Mouse (Mus musculus) liver, embryonic 14 days (tissue): ENCODE data around the gene Flt3l. TPM values are rescaled to one million over a fixed set of nuclear protein-coding genes. Genes with fewer than 3 reads are reported as not detected.

Experiments
- polyA plus RNA-seq: library from polyadenylated mRNA; depleted of rRNA; stranded (reverse); fragments of >200 nt; gene quantifications from 2 replicates; pipeline ENCODE4 v1.2.3, GENCODE M21; 2012; rRNA removed

Gene Flt3l
- 11.3 and 12.1 TPM in 2 replicates for polyA plus RNA-seq

DNA sequence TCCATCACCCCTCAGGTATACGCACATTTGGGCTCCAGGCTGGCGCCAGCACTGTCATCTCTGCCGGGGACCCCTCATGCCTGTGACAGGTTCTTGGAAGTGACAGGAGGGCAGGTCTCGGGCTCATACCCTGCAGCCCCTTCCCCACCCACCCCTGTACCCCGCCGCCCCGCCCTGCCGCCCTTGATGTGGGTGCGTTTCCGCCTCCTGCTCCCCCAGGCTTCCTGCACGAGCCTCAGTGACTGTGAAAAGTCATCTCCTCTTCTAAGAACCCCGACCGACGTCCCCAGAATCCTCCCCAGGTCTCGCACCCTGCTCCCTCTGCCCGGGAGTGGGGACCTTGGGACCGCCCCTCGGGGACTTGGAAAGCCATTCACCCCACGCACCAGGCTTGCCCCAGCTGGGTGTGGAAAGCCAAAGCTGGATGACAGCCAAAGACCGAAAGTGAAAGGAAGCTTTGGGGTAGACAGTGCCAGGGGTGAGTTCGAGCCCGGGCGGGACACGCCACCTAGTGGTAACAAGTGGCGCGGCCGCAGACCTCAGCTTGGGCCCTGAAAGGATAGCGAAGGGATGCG is at the start of gene Flt3l, which contains the start of gene Gm45713:
TSS of gene Flt3l (minus strand) at position 440 of the 575 bp plus-strand sequence.
TSS of gene Gm45713 (minus strand) at position 239 of the 575 bp plus-strand sequence.

DNA sequence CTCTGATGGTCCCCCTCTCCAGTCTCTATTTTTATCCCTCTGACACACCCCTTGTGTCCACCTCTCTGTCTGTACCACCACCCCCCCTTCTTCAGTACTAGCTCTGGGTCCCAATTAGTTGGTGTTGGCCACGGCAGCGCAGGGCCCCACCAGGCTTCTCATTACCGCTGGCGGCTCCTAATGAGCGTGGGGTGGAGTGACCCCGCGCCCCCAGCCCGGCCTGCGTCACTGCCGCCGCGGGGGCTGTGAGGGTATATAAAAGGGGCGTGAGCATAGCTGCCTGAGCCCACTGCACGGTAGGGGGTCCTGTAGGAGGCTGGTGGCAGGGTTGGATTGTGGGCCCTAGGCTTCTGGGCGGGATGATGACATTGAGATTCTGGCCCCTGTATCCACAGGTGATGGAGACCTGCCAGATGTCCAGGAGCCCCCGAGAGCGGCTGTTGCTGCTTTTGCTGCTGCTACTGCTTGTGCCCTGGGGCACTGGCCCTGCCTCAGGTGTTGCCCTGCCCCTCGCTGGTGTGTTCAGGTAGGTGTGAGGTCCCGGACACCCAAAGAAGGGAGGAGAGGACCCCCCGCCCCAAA is 44.8 kb upstream of the Flt3l start, which contains the start of gene Pth2:
TSS of gene Pth2 (plus strand) at position 100 of the 582 bp plus-strand sequence.

DNA sequence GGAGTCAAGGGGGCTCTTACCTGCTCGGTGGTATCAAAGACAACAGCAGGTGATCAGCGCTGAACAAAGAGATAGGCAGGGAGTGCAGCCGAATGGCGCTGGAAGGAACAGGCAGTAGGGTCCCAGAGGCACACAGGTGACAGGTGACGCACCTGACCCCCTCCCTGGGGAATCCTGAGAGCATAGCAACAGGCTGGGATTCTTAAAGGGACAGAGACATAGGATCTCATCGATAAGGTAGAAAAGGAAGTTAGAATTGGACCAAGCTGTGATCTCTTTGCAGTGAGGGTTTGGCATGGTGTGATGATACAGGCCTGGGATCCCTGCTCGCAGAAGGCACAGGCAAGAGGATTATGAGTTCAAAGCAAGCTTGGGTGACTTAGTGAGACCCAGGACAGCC is 43.2 kb upstream of the Flt3l start, which contains the start of gene Gfy:
TSS of gene Gfy (minus strand) at position 101 of the 400 bp plus-strand sequence.

GRCm38 (mm10) chr7:45163735-45164490 is 27.7 kb upstream of the Flt3l start, which contains the start of gene Slc17a7:
TSS of gene Slc17a7 (plus strand) at chr7:45163949.

GRCm38 (mm10) chr7:45154096-45154992 is 18.1 kb upstream of the Flt3l start, which contains the start of the genes Pih1d1 and Aldh16a1:
TSS of gene Pih1d1 (plus strand) at chr7:45154303.
TSS of gene Aldh16a1 (minus strand) at chr7:45154584.

DNA sequence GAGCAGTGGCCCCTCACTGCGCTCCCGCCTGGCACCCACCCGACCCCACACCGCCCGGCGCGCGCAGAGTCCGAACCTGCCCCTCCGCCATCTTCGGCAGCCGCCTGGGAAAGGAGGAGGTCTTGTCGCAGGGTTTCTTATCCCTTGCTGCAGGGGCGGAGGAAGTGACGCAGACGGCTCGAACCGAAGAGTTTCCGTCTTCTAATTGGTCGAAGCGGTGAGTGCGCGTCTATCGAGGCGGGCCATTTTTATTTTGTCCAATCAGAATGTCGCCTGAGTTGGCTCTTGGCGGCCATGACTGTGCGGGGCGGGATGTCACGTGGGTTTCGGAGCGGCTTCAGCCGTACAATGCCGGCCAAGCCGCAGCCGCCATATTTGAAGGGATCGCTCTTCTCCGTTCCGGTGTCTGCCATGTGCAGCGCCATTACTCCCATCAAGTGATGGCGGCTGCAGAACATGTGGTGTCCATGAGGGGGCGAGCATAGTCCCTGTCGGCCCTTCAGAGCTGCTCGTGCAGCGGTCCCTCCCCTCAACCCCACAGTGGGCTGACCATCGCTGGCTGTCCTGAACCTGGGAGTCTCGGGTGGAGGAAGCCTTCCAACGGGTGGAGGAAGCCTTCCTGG is 7.5 kb downstream of the Flt3l start, which contains the start of gene Rpl13a:
TSS of gene Rpl13a (minus strand) at position 138 of the 623 bp plus-strand sequence.

DNA sequence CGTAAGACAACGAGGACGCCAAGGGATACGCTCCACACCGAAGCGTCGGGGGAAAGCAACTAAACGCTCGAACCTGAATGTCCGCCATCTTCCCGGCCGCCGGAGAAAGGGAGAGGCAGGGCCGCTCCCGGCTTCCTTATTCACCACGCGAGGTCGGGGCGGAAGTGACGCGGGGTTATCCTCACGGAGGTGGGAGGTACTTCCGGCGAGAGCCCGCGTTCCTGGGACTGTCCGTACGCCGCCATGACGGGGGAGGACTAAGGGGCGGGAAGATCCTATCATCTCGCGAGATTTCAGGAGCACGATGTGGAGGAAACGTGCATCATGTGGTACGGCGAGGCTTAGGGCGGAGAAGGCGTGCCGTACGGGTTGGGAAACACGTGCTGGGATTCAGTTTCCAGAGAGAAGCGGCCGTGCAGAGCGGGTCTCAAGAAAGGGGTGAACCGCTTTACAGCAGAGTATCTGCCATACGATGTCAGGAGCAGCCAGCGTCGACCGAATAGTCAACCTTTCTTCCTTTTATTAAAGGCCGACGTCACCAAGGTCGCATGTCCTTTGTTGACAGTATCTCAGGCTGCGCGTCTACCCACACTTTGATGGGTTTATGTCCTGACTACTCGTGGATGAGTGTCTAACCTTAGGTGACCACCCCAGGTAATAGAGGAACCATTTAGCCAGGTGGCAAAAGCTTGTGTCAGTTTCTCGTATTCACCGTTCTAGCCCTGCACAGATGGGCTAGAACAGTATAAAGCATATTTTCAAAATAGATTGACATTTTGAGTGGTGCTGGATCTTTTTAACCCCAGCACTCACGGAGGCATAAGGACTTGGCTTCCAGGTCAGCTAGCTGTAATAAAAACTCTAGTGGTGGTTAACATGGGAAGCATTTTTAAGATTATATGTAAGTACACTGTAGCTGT is 11.7 kb downstream of the Flt3l start, which contains the start of gene Rps11:
TSS of gene Rps11 (minus strand) at position 216 of the 920 bp plus-strand sequence.

DNA sequence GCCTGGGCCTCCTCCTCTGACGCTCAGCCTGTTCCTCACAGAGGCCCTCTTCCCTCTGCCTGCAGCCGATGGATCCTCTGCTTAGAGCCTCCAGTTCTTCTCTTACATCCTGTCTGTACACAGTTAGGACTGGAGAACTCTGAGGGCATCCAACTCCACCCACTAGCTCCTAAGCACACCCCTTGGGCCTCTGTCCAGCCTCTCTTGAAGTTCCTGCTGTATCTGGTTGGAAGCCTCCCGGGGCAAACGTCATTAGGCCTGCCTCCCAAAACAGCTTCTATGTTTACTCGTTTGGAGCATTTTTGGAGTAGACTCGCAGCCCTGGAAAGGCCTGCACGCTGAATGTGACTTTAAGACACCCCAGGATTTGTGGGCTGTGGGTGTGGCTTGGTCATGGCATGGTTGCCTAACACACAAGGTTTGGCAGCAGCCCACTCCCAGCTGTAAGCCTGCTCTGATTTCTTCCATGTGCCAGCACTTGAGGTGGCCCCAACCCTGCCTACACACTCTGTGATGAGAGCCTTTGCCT is 32.5 kb downstream of the Flt3l start, which contains the start of gene Fcgrt:
TSS of gene Fcgrt (minus strand) at position 200 of the 529 bp plus-strand sequence.

GRCm38 (mm10) chr7:45092048-45092447 is 44.2 kb downstream of the Flt3l start, which contains the start of gene Rcn3:
TSS of gene Rcn3 (minus strand) at chr7:45092221.

Other genes with a start within 250 kb of the Flt3l start
- 25.1 and 29.4 TPM in 2 replicates for gene Med25, start 243.7 kb downstream of the Flt3l start, polyA plus RNA-seq
- 4.5 and 5.3 TPM in 2 replicates for gene Fuz, start 240.4 kb downstream of the Flt3l start, polyA plus RNA-seq
- 59.2 and 68.7 TPM in 2 replicates for gene Ap2a1, start 206.9 kb downstream of the Flt3l start, polyA plus RNA-seq
- gene Tsks, start 193.2 kb downstream of the Flt3l start, polyA plus RNA-seq: 0.10 TPM in 1 of 2 replicates, not detected in the other
- 1.8 and 2.3 TPM in 2 replicates for gene Cpt1c, start 161.6 kb downstream of the Flt3l start, polyA plus RNA-seq
- 163 and 176 TPM in 2 replicates for gene Prmt1, start 149.9 kb downstream of the Flt3l start, polyA plus RNA-seq
- gene Irf3, start 138.8 kb downstream of the Flt3l start, polyA plus RNA-seq: 38.0 and 41.0 TPM in 2 replicates
- gene Bcl2l12, start 137.7 kb downstream of the Flt3l start, polyA plus RNA-seq: 10.2 and 11.7 TPM in 2 replicates
- 15.6 and 17.5 TPM in 2 replicates for gene Scaf1, start 120.1 kb downstream of the Flt3l start, polyA plus RNA-seq
- 15.6 and 17.7 TPM in 2 replicates for gene Rras, start 118.5 kb downstream of the Flt3l start, polyA plus RNA-seq
- 1.9 and 2.5 TPM in 2 replicates for gene Prr12, start 83.6 kb downstream of the Flt3l start, polyA plus RNA-seq
- 26.5 and 28.7 TPM in 2 replicates for gene Nosip, start 74.0 kb downstream of the Flt3l start, polyA plus RNA-seq
- gene Prrg2, start 73.8 kb downstream of the Flt3l start, polyA plus RNA-seq: 7.1 and 7.9 TPM in 2 replicates
- gene Rcn3, start 44.2 kb downstream of the Flt3l start, polyA plus RNA-seq: 18.0 and 23.0 TPM in 2 replicates
- 15.3 and 17.0 TPM in 2 replicates for gene Fcgrt, start 32.6 kb downstream of the Flt3l start, polyA plus RNA-seq
- 329 and 425 TPM in 2 replicates for gene Rps11, start 12.0 kb downstream of the Flt3l start, polyA plus RNA-seq
- 824 and 978 TPM in 2 replicates for gene Rpl13a, start 7.7 kb downstream of the Flt3l start, polyA plus RNA-seq
- 0.03 and 0.05 TPM in 2 replicates for gene Gm45713, start 201 bp downstream of the Flt3l start, polyA plus RNA-seq
- gene Pih1d1, start 17.9 kb upstream of the Flt3l start, polyA plus RNA-seq: 33.3 and 38.1 TPM in 2 replicates
- gene Aldh16a1, start 18.2 kb upstream of the Flt3l start, polyA plus RNA-seq: 14.6 and 17.2 TPM in 2 replicates
- 0.02 TPM in 1 of 2 replicates, not detected in the other for gene Slc17a7, start 27.5 kb upstream of the Flt3l start, polyA plus RNA-seq
- not detected in 2 replicates for gene Gfy, start 43.1 kb upstream of the Flt3l start, polyA plus RNA-seq
- not detected in 2 replicates for gene Pth2, start 44.6 kb upstream of the Flt3l start, polyA plus RNA-seq
- 0.03 and 0.07 TPM in 2 replicates for gene Ccdc155, start 68.5 kb upstream of the Flt3l start, polyA plus RNA-seq
- 1.0 and 1.5 TPM in 2 replicates for gene Dkkl1, start 75.7 kb upstream of the Flt3l start, polyA plus RNA-seq
- 9.4 and 12.0 TPM in 2 replicates for gene Tead2, start 79.3 kb upstream of the Flt3l start, polyA plus RNA-seq
- 8.7 and 11.7 TPM in 2 replicates for gene Cd37, start 102.7 kb upstream of the Flt3l start, polyA plus RNA-seq
- gene Slc6a16, start 104.7 kb upstream of the Flt3l start, polyA plus RNA-seq: 0.01 and 0.03 TPM in 2 replicates
- gene Slc6a21, start 141.1 kb upstream of the Flt3l start, polyA plus RNA-seq: not detected in 2 replicates
- 0.95 and 1.2 TPM in 2 replicates for gene Trpm4, start 197.3 kb upstream of the Flt3l start, polyA plus RNA-seq
- 0.06 and 0.76 TPM in 2 replicates for gene Hrc, start 198.9 kb upstream of the Flt3l start, polyA plus RNA-seq
- gene Ppfia3, start 230.6 kb upstream of the Flt3l start, polyA plus RNA-seq: 0.18 and 0.20 TPM in 2 replicates
- gene Lin7b, start 234.2 kb upstream of the Flt3l start, polyA plus RNA-seq: 0.31 and 0.34 TPM in 2 replicates